Mouse (Mus musculus): Measurements from ENCODE around the gene 2010111I01Rik.

The 2010111I01Rik gene

GRCm38 (mm10) chr13:63152498-63152897, 187.8 kb downstream of the 2010111I01Rik start:
- no peak for DNase-seq (ENCODE audit: low spot score)

GRCm38 (mm10) chr13:63153397-63153796, 188.7 kb downstream of the 2010111I01Rik start:
- DNase-seq (ENCODE audit: low spot score) = no peak

GRCm38 (mm10) chr13:63154851-63155571, 190.3 kb downstream of the 2010111I01Rik start:
- DNase-seq (ENCODE audit: low spot score) = no peak

- no peak for DNase-seq (ENCODE audit: low spot score)
Observed at GRCm38 (mm10) chr13:63156264-63156663, 191.6 kb downstream of the 2010111I01Rik start.

GRCm38 (mm10) chr13:63170282-63171073, 205.8 kb downstream of the 2010111I01Rik start:
- no peak for DNase-seq (ENCODE audit: low spot score)

GRCm38 (mm10) chr13:63171347-63172096, 206.8 kb downstream of the 2010111I01Rik start:
- DNase-seq (ENCODE audit: low spot score) = no peak

GRCm38 (mm10) chr13:63172097-63172445, 207.4 kb downstream of the 2010111I01Rik start:
- no peak for DNase-seq (ENCODE audit: low spot score)

- DNase-seq (ENCODE audit: low spot score) = no peak
Observed at GRCm38 (mm10) chr13:63174252-63175020, 209.7 kb downstream of the 2010111I01Rik start.

GRCm38 (mm10) chr13:63176131-63176530, 211.4 kb downstream of the 2010111I01Rik start:
- DNase-seq (ENCODE audit: low spot score) = no peak

- no peak for DNase-seq (ENCODE audit: low spot score)
Observed at GRCm38 (mm10) chr13:63177232-63177631, 212.5 kb downstream of the 2010111I01Rik start.

- DNase-seq (ENCODE audit: low spot score) = no peak
Observed at GRCm38 (mm10) chr13:63180641-63181235, 216.0 kb downstream of the 2010111I01Rik start.

- no peak for DNase-seq (ENCODE audit: low spot score)
Observed at GRCm38 (mm10) chr13:63184946-63185345, 220.3 kb downstream of the 2010111I01Rik start.

GRCm38 (mm10) chr13:63186217-63186616, 221.5 kb downstream of the 2010111I01Rik start:
- DNase-seq (ENCODE audit: low spot score) = no peak

GRCm38 (mm10) chr13:63186642-63187041, 221.9 kb downstream of the 2010111I01Rik start:
- no peak for DNase-seq (ENCODE audit: low spot score)

- no peak for DNase-seq (ENCODE audit: low spot score)
Observed at GRCm38 (mm10) chr13:63187145-63188143, 222.8 kb downstream of the 2010111I01Rik start.

GRCm38 (mm10) chr13:63188306-63188705, 223.6 kb downstream of the 2010111I01Rik start:
- no peak for DNase-seq (ENCODE audit: low spot score)

- DNase-seq (ENCODE audit: low spot score) = no peak
Observed at GRCm38 (mm10) chr13:63188811-63189210, 224.1 kb downstream of the 2010111I01Rik start.

GRCm38 (mm10) chr13:63193423-63193822, 228.7 kb downstream of the 2010111I01Rik start:
- DNase-seq (ENCODE audit: low spot score) = no peak

GRCm38 (mm10) chr13:63198038-63198437, 233.3 kb downstream of the 2010111I01Rik start:
- no peak for DNase-seq (ENCODE audit: low spot score)

GRCm38 (mm10) chr13:63199588-63199987, 234.9 kb downstream of the 2010111I01Rik start:
- DNase-seq (ENCODE audit: low spot score) = no peak

Data from yolk sac, embryonic 10.5 days (tissue).